Mouse (Mus musculus): ENCODE data around the gene Nup54. TPM values are rescaled to one million over a fixed set of nuclear protein-coding genes. Genes with fewer than 3 reads are reported as not detected.

The Nup54 gene
- polyA plus RNA-seq, 1 experiment from 2014 or later: 23.0 TPM

GRCm38 (mm10) chr5:92376795-92377405 is 58.1 kb downstream of the Nup54 start:
- Histone ChIP-seq H3K4me2 (ENCODE audit: low read depth, low read length) (no peak overlapping the region), H3K36me3 (ENCODE audit: control insufficient read depth, insufficient read depth) (no peaks in the 10 kb centered on the region), H3K27me3 (ENCODE audit: control insufficient read depth, insufficient read depth, low read depth, low read length) (no peaks in the 10 kb centered on the region), H3K4me1 (ENCODE audit: control insufficient read depth, low read depth, low read length) (peaks cover 12% of the 10 kb centered on the region), H3K9me3 (replicated peaks; ENCODE audit: control insufficient read depth, low read length) (no peaks in the 10 kb centered on the region), H3K4me3 (ENCODE audit: low read depth, low read length) (no peak overlapping the region), H3K27ac (ENCODE audit: low read length) (no peak overlapping the region), H3K9ac (ENCODE audit: low read depth, low read length) (no peak overlapping the region)
- ATAC-seq (ENCODE audit: low read depth): no peak
- WGBS (ENCODE audit: insufficient replicate concordance): 49% methylated on average over 13 of the region's 13 CpGs

GRCm38 (mm10) chr5:92375368-92375767 is 59.7 kb downstream of the Nup54 start:
- Histone ChIP-seq H3K27ac (ENCODE audit: low read length) (peak overlapping the region; percentile 72), H3K4me1 (ENCODE audit: control insufficient read depth, low read depth, low read length) (peaks cover 9% of the 10 kb centered on the region), H3K9me3 (replicated peaks; ENCODE audit: control insufficient read depth, low read length) (no peaks in the 10 kb centered on the region), H3K4me3 (ENCODE audit: low read depth, low read length) (no peak overlapping the region), H3K36me3 (ENCODE audit: control insufficient read depth, insufficient read depth) (no peaks in the 10 kb centered on the region), H3K9ac (ENCODE audit: low read depth, low read length) (no peak overlapping the region), H3K27me3 (ENCODE audit: control insufficient read depth, insufficient read depth, low read depth, low read length) (no peaks in the 10 kb centered on the region), H3K4me2 (ENCODE audit: low read depth, low read length) (peak overlapping the region; percentile 21; the same call in 1 of the 2 replicates)
- 25% methylated on average over 17 of the region's 17 CpGs for WGBS (ENCODE audit: insufficient replicate concordance)
- ATAC-seq (ENCODE audit: low read depth): peak; percentile 53

- Histone ChIP-seq H3K9ac (ENCODE audit: low read depth, low read length) (no peak overlapping the region), H3K9me3 (replicated peaks; ENCODE audit: control insufficient read depth, low read length) (no peaks in the 10 kb centered on the region), H3K36me3 (ENCODE audit: control insufficient read depth, insufficient read depth) (no peaks in the 10 kb centered on the region), H3K27me3 (ENCODE audit: control insufficient read depth, insufficient read depth, low read depth, low read length) (no peaks in the 10 kb centered on the region), H3K4me3 (ENCODE audit: low read depth, low read length) (no peak overlapping the region), H3K4me2 (ENCODE audit: low read depth, low read length) (peak overlapping the region; percentile 21; the same call in 1 of the 2 replicates), H3K27ac (ENCODE audit: low read length) (peak overlapping the region; percentile 72), H3K4me1 (ENCODE audit: control insufficient read depth, low read depth, low read length) (peaks cover 9% of the 10 kb centered on the region)
- peak; percentile 49; the same call in 1 of the 2 replicates for ATAC-seq (ENCODE audit: low read depth)
- 13% methylated on average over 6 of the region's 6 CpGs for WGBS (ENCODE audit: insufficient replicate concordance)
These were observed 60.3 kb downstream of the Nup54 start for GRCm38 (mm10) chr5:92374721-92375142.

- Histone ChIP-seq H3K4me1 (ENCODE audit: control insufficient read depth, low read depth, low read length) (peaks cover 19% of the 10 kb centered on the region), H3K27ac (ENCODE audit: low read length) (no peak overlapping the region), H3K9ac (ENCODE audit: low read depth, low read length) (no peak overlapping the region), H3K4me3 (ENCODE audit: low read depth, low read length) (no peak overlapping the region), H3K36me3 (ENCODE audit: control insufficient read depth, insufficient read depth) (no peaks in the 10 kb centered on the region), H3K9me3 (replicated peaks; ENCODE audit: control insufficient read depth, low read length) (no peaks in the 10 kb centered on the region), H3K4me2 (ENCODE audit: low read depth, low read length) (no peak overlapping the region), H3K27me3 (ENCODE audit: control insufficient read depth, insufficient read depth, low read depth, low read length) (no peaks in the 10 kb centered on the region)
- no peak for ATAC-seq (ENCODE audit: low read depth)
- WGBS (ENCODE audit: insufficient replicate concordance): 10% methylated on average over 2 of the region's 2 CpGs
These were observed 62.4 kb downstream of the Nup54 start for GRCm38 (mm10) chr5:92372605-92373004.

- no peaks in the 10 kb centered on the region for H3K9me3 ChIP-seq (replicated peaks; ENCODE audit: control insufficient read depth, low read length)
- 68% methylated on average over 14 of the region's 14 CpGs for WGBS (ENCODE audit: insufficient replicate concordance)
These were observed 63.5 kb downstream of the Nup54 start for GRCm38 (mm10) chr5:92371361-92371976.

GRCm38 (mm10) chr5:92370891-92371290 is 64.1 kb downstream of the Nup54 start:
- no peak overlapping the region for H3K4me2 ChIP-seq (ENCODE audit: low read depth, low read length)
- no peaks in the 10 kb centered on the region for H3K9me3 ChIP-seq (replicated peaks; ENCODE audit: control insufficient read depth, low read length)
- ATAC-seq (ENCODE audit: low read depth): no peak
- peaks cover 17% of the 10 kb centered on the region for H3K4me1 ChIP-seq (ENCODE audit: control insufficient read depth, low read depth, low read length)
- no peak overlapping the region for H3K4me3 ChIP-seq (ENCODE audit: low read depth, low read length)
- no peak overlapping the region for H3K27ac ChIP-seq (ENCODE audit: low read length)
- H3K36me3 ChIP-seq (ENCODE audit: control insufficient read depth, insufficient read depth): no peaks in the 10 kb centered on the region
- H3K9ac ChIP-seq (ENCODE audit: low read depth, low read length): no peak overlapping the region
- no peaks in the 10 kb centered on the region for H3K27me3 ChIP-seq (ENCODE audit: control insufficient read depth, insufficient read depth, low read depth, low read length)
- 62% methylated on average over 6 of the region's 6 CpGs for WGBS (ENCODE audit: insufficient replicate concordance)

More at GRCm38 (mm10) chr5:92371361-92371976, 63.5 kb downstream of the Nup54 start:
- H3K36me3 ChIP-seq (ENCODE audit: control insufficient read depth, insufficient read depth): no peaks in the 10 kb centered on the region
- no peak for ATAC-seq (ENCODE audit: low read depth)
- no peaks in the 10 kb centered on the region for H3K27me3 ChIP-seq (ENCODE audit: control insufficient read depth, insufficient read depth, low read depth, low read length)
- H3K4me1 ChIP-seq (ENCODE audit: control insufficient read depth, low read depth, low read length): peaks cover 19% of the 10 kb centered on the region
- no peak overlapping the region for H3K4me3 ChIP-seq (ENCODE audit: low read depth, low read length)
- no peak overlapping the region for H3K27ac ChIP-seq (ENCODE audit: low read length)
- no peak overlapping the region for H3K4me2 ChIP-seq (ENCODE audit: low read depth, low read length)
- no peak overlapping the region for H3K9ac ChIP-seq (ENCODE audit: low read depth, low read length)

- Histone ChIP-seq H3K4me1 (ENCODE audit: control insufficient read depth, low read depth, low read length) (peaks cover 14% of the 10 kb centered on the region), H3K36me3 (ENCODE audit: control insufficient read depth, insufficient read depth) (no peaks in the 10 kb centered on the region), H3K27ac (ENCODE audit: low read length) (no peak overlapping the region), H3K9ac (ENCODE audit: low read depth, low read length) (no peak overlapping the region), H3K9me3 (replicated peaks; ENCODE audit: control insufficient read depth, low read length) (no peaks in the 10 kb centered on the region), H3K4me2 (ENCODE audit: low read depth, low read length) (no peak overlapping the region), H3K27me3 (ENCODE audit: control insufficient read depth, insufficient read depth, low read depth, low read length) (no peaks in the 10 kb centered on the region), H3K4me3 (ENCODE audit: low read depth, low read length) (no peak overlapping the region)
- WGBS (ENCODE audit: insufficient replicate concordance): 43% methylated on average over 6 of the region's 6 CpGs
- ATAC-seq (ENCODE audit: low read depth): no peak
These were observed 64.6 kb downstream of the Nup54 start for GRCm38 (mm10) chr5:92370392-92370791.

GRCm38 (mm10) chr5:92369151-92369994 is 65.6 kb downstream of the Nup54 start:
- Histone ChIP-seq H3K4me1 (ENCODE audit: control insufficient read depth, low read depth, low read length) (peaks cover 14% of the 10 kb centered on the region), H3K27me3 (ENCODE audit: control insufficient read depth, insufficient read depth, low read depth, low read length) (no peaks in the 10 kb centered on the region), H3K27ac (ENCODE audit: low read length) (peak overlapping the region; percentile 40; the same call in 1 of the 2 replicates), H3K4me3 (ENCODE audit: low read depth, low read length) (no peak overlapping the region), H3K4me2 (ENCODE audit: low read depth, low read length) (no peak overlapping the region), H3K36me3 (ENCODE audit: control insufficient read depth, insufficient read depth) (no peaks in the 10 kb centered on the region), H3K9me3 (replicated peaks; ENCODE audit: control insufficient read depth, low read length) (no peaks in the 10 kb centered on the region), H3K9ac (ENCODE audit: low read depth, low read length) (no peak overlapping the region)
- peak; percentile 37 for ATAC-seq (ENCODE audit: low read depth)
- 55% methylated on average over 13 of the region's 13 CpGs for WGBS (ENCODE audit: insufficient replicate concordance)

Measured in liver, embryonic 16.5 days (tissue).